In the genomic region with DNA sequence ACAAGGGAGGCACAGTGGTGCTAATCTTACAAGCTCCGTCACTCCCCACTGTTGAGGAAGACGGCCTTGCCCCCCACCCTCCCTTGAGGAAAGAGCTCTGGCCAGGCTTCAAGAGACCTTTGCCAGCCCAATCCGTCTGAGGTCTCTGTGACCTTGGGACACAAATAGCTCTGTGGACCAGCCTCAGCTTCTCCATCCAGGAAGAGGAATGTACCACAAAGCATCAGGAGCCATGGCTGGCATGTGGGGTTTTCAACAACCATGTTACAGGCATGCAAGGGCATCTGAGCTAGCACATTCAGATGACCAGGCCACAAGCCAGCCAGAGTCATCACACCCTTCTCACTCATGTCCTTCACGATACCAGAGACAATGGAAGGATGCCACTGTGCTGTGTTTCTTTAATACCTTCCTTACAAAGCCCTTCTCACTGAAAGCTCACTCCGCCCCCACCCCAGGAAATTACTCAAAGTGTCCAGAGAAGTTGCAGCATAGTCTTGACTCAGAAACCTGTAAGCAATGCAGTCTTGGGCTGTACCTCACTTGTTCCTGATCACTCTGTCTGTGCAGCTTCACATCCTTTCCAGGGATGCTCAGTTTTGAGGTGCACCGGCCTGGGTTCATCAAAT, we compare ENCODE assay signal across 10 mouse cellular contexts.
DNase-seq lines count a peak whose midpoint lies in the region; ATAC-seq lines count a peak whose summit lies in the region.
"Had no signal": no experiment of that assay in that cellular context is flagged by ENCODE, and none has a peak within 500 bp of the region (broad histone marks: within the 10 kb centered on the region; RNA-seq: fewer than 3 reads in every experiment).

No protein-coding gene starts in this region.

- no peak overlapping the region for H3K4me3 ChIP-seq in heart, embryonic 14.5 days (ENCODE audit: control insufficient read depth in 1 of 2, insufficient read depth in 1 of 2, low read depth in 1 of 2, low read length in 2 of 2)
- no peak overlapping the region for H3K4me3 ChIP-seq in limb, embryonic 13.5 days
- H3K4me3 ChIP-seq: megakaryocyte, embryonic 14.5 days had no signal

- DNase-seq in gastrocnemius, adult 18-20 months (ENCODE audit: low spot score): peak; percentile 36
- no peak for DNase-seq in gastrocnemius, postnatal 4 days (ENCODE audit: low spot score in 2 of 2)
- DNase-seq in gastrocnemius, postnatal 14 days: peak; percentile 37
- DNase-seq in kidney, postnatal 25 days: no peak
- DNase-seq in right cerebral cortex, adult 2 months (ENCODE audit: low spot score in 2 of 2): no peak
- no peak for DNase-seq in adipocyte (ENCODE audit: low spot score)

- 31% methylated on average over 6 of the region's 6 CpGs for WGBS in heart, embryonic 14.5 days
- 54% methylated on average over 6 of the region's 6 CpGs for WGBS in limb, embryonic 13.5 days

- no peak overlapping the region for H3K9ac ChIP-seq in heart, embryonic 14.5 days (ENCODE audit: low read length)
- H3K9ac ChIP-seq in limb, embryonic 13.5 days: no peak overlapping the region

- peaks cover 6% of the 10 kb centered on the region; the same call in 1 of the 2 replicates for H3K9me3 ChIP-seq in heart, embryonic 14.5 days (ENCODE audit: control insufficient read depth, low read length)
- H3K9me3 ChIP-seq in limb, embryonic 13.5 days: peaks cover 12% of the 10 kb centered on the region; the same call in 1 of the 2 replicates

- no peaks in the 10 kb centered on the region for H3K36me3 ChIP-seq in heart, embryonic 14.5 days (ENCODE audit: control insufficient read depth, insufficient read depth, low read length)
- H3K36me3 ChIP-seq in limb, embryonic 13.5 days: no peaks in the 10 kb centered on the region

- intact Hi-C loops in gastrocnemius, postnatal 14 days (cut with DNase I; ENCODE audit: low total_unique reads): no loop called here

- H3K27ac ChIP-seq in heart, embryonic 14.5 days (replicated peaks in 1 of 2; ENCODE audit: control insufficient read depth in 1 of 2, insufficient read depth in 1 of 2, low read depth in 2 of 2, low read length in 2 of 2): peak overlapping the region; percentile 74 to 86
- H3K27ac ChIP-seq in limb, embryonic 13.5 days: peak overlapping the region; percentile 72

- H3K27me3 ChIP-seq in heart, embryonic 14.5 days (ENCODE audit: control insufficient read depth, insufficient read depth, low read length): no peaks in the 10 kb centered on the region
- H3K27me3 ChIP-seq in limb, embryonic 13.5 days: no peaks in the 10 kb centered on the region

- peak; percentile 82 for ATAC-seq in heart, embryonic 14.5 days (ENCODE audit: insufficient number of reproducible peaks, insufficient read depth, low FRiP score, low read depth)
- 0 out of 2 replicates have a peak, but pooled peaks have one; percentile 44 for ATAC-seq in limb, embryonic 13.5 days (ENCODE audit: low FRiP score, low read depth)

- no peak overlapping the region for H3K4me2 ChIP-seq in heart, embryonic 14.5 days (ENCODE audit: low read length)
- no peak overlapping the region for H3K4me2 ChIP-seq in limb, embryonic 13.5 days (replicated peaks)
- H3K4me2 ChIP-seq: liver, embryonic 11.5 days had no signal

- peaks cover 18 to 25% of the 10 kb centered on the region in 2 experiments for H3K4me1 ChIP-seq in heart, embryonic 14.5 days (ENCODE audit: control insufficient read depth in 2 of 2, insufficient read depth in 2 of 2, low read length in 2 of 2)
- H3K4me1 ChIP-seq in limb, embryonic 13.5 days: peaks cover 18% of the 10 kb centered on the region

Comparison
In these comparisons a context has a peak if more than half of its experiments do, and no peak if none do; other contexts are left out.
1. DNase-seq: peak in gastrocnemius, adult 18-20 months (single experiment) and gastrocnemius, postnatal 14 days (single experiment); none in gastrocnemius, postnatal 4 days (0 of 2), kidney, postnatal 25 days (0 of 2), right cerebral cortex, adult 2 months (0 of 2) and adipocyte (single experiment).